Mouse (Mus musculus): Measurements from ENCODE around the gene Olfr690. TPM values are rescaled to one million over a fixed set of nuclear protein-coding genes. Genes with fewer than 3 reads are reported as not detected.

The Olfr690 gene
- polyA plus RNA-seq, 1 experiment from 2014 or later, result not detected

DNA sequence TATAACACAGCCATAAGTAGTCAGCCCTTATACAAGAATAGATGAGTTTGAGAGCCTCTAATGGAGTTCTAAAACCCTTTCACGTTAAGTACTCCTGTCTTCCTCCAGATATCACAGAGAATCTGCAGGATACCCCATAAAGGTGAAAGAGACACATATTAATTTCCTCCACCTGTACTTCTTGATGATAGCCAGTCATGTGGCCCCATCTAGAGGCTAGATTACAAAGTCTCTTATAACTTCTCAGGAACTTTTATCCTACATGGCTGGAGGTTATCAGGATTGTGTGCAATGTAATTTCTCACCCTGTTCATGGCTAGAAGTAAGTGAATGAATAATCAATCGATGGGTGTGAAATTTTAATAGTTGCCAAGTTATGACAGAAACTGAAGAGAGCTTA lies 8.6 kb downstream of the Olfr690 start:
- Histone ChIP-seq H3K4me3 (no peak overlapping the region), H3K27ac (no peak overlapping the region), H3K4me1 (no peaks in the 10 kb centered on the region), H3K27me3 (ENCODE audit: poor library complexity, severe bottlenecking) (no peaks in the 10 kb centered on the region), H3K36me3 (replicated peaks) (no peaks in the 10 kb centered on the region), H3K9me3 (no peaks in the 10 kb centered on the region)
- WGBS, result 74% methylated on average over 2 of the region's 2 CpGs
- DNase-seq (ENCODE audit: extremely low spot score, low spot score), result no peak

- no peaks in the 10 kb centered on the region for H3K36me3 ChIP-seq (replicated peaks)
- H3K4me3 ChIP-seq, result no peak within 1 kb of the TSS
- H3K27ac ChIP-seq, result no peak within 1 kb of the TSS
- WGBS, result 79% methylated on average over 1 of the region's 1 CpGs
- no peaks in the 10 kb centered on the region for H3K27me3 ChIP-seq (ENCODE audit: poor library complexity, severe bottlenecking)
- no peaks in the 10 kb centered on the region for H3K9me3 ChIP-seq
- no peak for DNase-seq (ENCODE audit: extremely low spot score, low spot score)
- no peaks in the 10 kb centered on the region for H3K4me1 ChIP-seq
Observed at GRCm38 (mm10) chr7:105310865-105311264, 23.0 kb downstream of the Olfr690 start, which contains the start of gene Olfr689. TSS of gene Olfr689 (plus strand) at chr7:105311165.

DNA sequence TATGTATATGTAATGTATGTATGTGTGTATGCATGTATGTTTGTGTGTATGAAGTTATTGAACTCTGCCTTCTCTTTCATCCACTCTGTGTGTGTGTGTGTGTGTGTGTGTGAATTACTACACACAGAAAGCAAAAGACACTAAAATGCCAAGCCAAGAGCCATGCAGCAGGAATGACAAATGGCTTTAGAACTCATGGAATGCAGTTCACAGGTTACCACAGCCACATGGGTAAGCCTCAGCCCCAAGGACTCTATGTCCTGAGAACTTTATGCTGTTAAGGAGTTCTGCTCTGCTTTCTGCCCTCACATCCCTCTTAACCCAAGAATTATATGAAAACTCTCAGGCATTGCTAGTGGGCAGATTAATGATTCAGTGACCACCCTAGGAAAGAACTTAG lies 43.9 kb downstream of the Olfr690 start:
- no peaks in the 10 kb centered on the region for H3K27me3 ChIP-seq (ENCODE audit: poor library complexity, severe bottlenecking)
- no peak overlapping the region for H3K4me3 ChIP-seq
- no peak overlapping the region for H3K27ac ChIP-seq
- no peaks in the 10 kb centered on the region for H3K36me3 ChIP-seq (replicated peaks)
- no peaks in the 10 kb centered on the region for H3K9me3 ChIP-seq
- DNase-seq (ENCODE audit: extremely low spot score, low spot score), result no peak
- no peaks in the 10 kb centered on the region for H3K4me1 ChIP-seq

GRCm38 (mm10) chr7:105287795-105288194 lies 46.1 kb downstream of the Olfr690 start, which contains the start of gene Olfr688:
TSS of gene Olfr688 (plus strand) at chr7:105288095.
- Histone ChIP-seq H3K36me3 (replicated peaks) (no peaks in the 10 kb centered on the region), H3K9me3 (no peaks in the 10 kb centered on the region), H3K27ac (no peak within 1 kb of the TSS), H3K4me1 (peaks cover 2% of the 10 kb centered on the region), H3K4me3 (no peak within 1 kb of the TSS), H3K27me3 (ENCODE audit: poor library complexity, severe bottlenecking) (no peaks in the 10 kb centered on the region)
- no peak for DNase-seq (ENCODE audit: extremely low spot score, low spot score)
- WGBS, result 79% methylated on average over 6 of the region's 6 CpGs

Other genes starting within 250 kb of the Olfr690 start
- not detected in 2 replicates for gene Olfr680-ps1, start 241.3 kb downstream of the Olfr690 start, polyA plus RNA-seq (2016; fragmentation: Nextera tagmentation; extraction: Ambion mirVana)
- gene Olfr681, start 217.3 kb downstream of the Olfr690 start, polyA plus RNA-seq (2016; fragmentation: Nextera tagmentation; extraction: Ambion mirVana), result not detected in 2 replicates
- not detected in 2 replicates for gene Olfr683, start 187.1 kb downstream of the Olfr690 start, polyA plus RNA-seq (2016; fragmentation: Nextera tagmentation; extraction: Ambion mirVana)
- gene Olfr684, start 170.5 kb downstream of the Olfr690 start, polyA plus RNA-seq (2016; fragmentation: Nextera tagmentation; extraction: Ambion mirVana), result not detected in 2 replicates
- not detected in 2 replicates for gene Olfr685, start 148.1 kb downstream of the Olfr690 start, polyA plus RNA-seq (2016; fragmentation: Nextera tagmentation; extraction: Ambion mirVana)
- not detected in 2 replicates for gene Olfr686, start 126.6 kb downstream of the Olfr690 start, polyA plus RNA-seq (2016; fragmentation: Nextera tagmentation; extraction: Ambion mirVana)
- not detected in 2 replicates for gene Olfr688, start 46.0 kb downstream of the Olfr690 start, polyA plus RNA-seq (2016; fragmentation: Nextera tagmentation; extraction: Ambion mirVana)
- gene Olfr689, start 22.9 kb downstream of the Olfr690 start, polyA plus RNA-seq (2016; fragmentation: Nextera tagmentation; extraction: Ambion mirVana), result not detected in 2 replicates
- gene Olfr691, start 8.2 kb upstream of the Olfr690 start, polyA plus RNA-seq (2016; fragmentation: Nextera tagmentation; extraction: Ambion mirVana), result 0.11 TPM in 1 of 2 replicates, not detected in the other
- not detected in 2 replicates for gene Olfr692, start 34.1 kb upstream of the Olfr690 start, polyA plus RNA-seq (2016; fragmentation: Nextera tagmentation; extraction: Ambion mirVana)
- gene Gm5901, start 40.9 kb upstream of the Olfr690 start, polyA plus RNA-seq (2016; fragmentation: Nextera tagmentation; extraction: Ambion mirVana), result not detected in 2 replicates
- 45.0 and 47.5 TPM in 2 replicates for gene Fam160a2, start 66.0 kb upstream of the Olfr690 start, polyA plus RNA-seq (2016; fragmentation: Nextera tagmentation; extraction: Ambion mirVana)
- gene Cnga4, start 70.5 kb upstream of the Olfr690 start, polyA plus RNA-seq (2016; fragmentation: Nextera tagmentation; extraction: Ambion mirVana), result 0.06 and 0.09 TPM in 2 replicates
- 0.53 and 0.69 TPM in 2 replicates for gene Cckbr, start 91.6 kb upstream of the Olfr690 start, polyA plus RNA-seq (2016; fragmentation: Nextera tagmentation; extraction: Ambion mirVana)
- 16.9 and 17.8 TPM in 2 replicates for gene Cavin3, start 148.2 kb upstream of the Olfr690 start, polyA plus RNA-seq (2016; fragmentation: Nextera tagmentation; extraction: Ambion mirVana)
- gene Smpd1, start 220.3 kb upstream of the Olfr690 start, polyA plus RNA-seq (2016; fragmentation: Nextera tagmentation; extraction: Ambion mirVana), result 29.0 and 29.7 TPM in 2 replicates
- 105 and 106 TPM in 2 replicates for gene Apbb1, start 247.5 kb upstream of the Olfr690 start, polyA plus RNA-seq (2016; fragmentation: Nextera tagmentation; extraction: Ambion mirVana)

Measured in forebrain, embryonic 10.5 days (tissue).